Mouse (Mus musculus) layer of hippocampus, postnatal 14 days (tissue): ENCODE results near the gene Il1r1. TPM values are rescaled to one million over a fixed set of nuclear protein-coding genes. Genes with fewer than 3 reads are reported as not detected.

Experiments
- DNase-seq, 2 experiments: peaks; one replicate each; pipeline ENCODE4 v3.0.0; 2021 to 2022; ENCODE audit warnings: low spot score in 2 of 2, mixed read lengths in 1 of 2
- long read RNA-seq, 2 experiments: library from polyadenylated mRNA; stranded (forward); transcript quantifications; one replicate each; pipeline ENCODE4 v2.0.0; 2021
- total RNA-seq, 2 experiments: library from RNA; stranded (reverse); gene quantifications; 2 replicates each; pipeline ENCODE4 v1.2.3; 2021

Gene Il1r1
- 1 to 10 TPM; 5.3 to 5.8 TPM for total RNA-seq
- long read RNA-seq, experiment 1 = 0 reads
- long read RNA-seq, experiment 2, partial matches to known transcripts = 0 of 3 reads
- long read RNA-seq, experiment 2, other reads (novel, unspliced or antisense) = 3 of 3 reads

DNA sequence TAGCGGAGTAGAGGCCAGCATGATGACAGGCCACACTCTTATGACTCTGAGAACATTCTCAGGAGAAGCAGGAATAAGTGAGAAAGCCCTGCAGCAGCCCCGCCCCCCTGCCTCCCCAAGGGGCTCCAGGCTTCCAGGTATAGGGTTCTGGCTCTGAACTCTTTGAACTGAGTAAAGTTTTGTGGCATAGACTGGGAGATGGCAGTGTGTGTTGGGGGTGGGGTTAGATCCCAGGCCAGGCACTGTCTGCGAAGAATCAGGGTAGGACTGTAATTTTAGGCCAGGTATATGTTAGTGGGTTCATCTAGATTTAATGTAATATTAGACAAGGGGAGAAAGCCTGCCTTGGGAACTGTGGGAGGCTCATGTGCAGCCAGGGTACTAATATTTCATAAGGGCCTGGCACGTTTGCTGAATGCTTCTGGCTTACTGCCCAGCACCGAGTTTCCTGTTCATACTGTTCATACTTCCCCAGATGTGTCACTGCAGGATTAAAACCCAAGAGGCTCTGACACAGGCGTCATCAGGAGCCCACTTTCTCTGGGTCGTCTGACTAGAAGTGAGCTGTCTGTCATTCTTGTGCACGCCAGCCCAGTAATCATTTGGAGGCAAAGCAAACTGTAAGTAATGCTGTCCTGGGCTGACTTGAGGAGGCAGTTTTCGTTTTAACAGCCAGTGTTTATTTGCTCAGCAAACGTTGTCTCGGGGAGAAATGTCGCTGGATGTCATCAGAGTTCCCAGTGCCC is at the start of gene Il1r1:
Gene Il1r1, plus strand, starts transcription at position 542 of the 746 bp plus-strand sequence.
- no peak for DNase-seq

DNA sequence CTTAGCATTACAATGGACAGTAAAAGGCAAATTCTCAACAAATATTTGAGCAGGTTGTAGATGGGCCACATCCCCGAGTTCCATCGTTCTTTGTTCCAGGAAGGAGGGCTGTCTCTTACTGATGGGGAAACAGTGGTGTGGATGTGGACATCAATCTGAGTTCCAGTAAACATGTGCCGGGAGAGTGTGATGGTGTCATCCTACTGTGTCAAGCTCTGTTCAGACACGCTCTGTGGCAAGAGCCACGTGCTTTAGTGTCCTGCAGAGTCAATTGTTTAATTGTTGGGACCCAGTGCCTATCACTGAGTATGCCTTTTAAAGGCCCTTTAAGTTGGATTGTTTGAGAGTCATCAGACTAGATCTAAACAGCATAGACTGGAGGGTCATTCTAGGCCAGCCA is 49.8 kb upstream of the Il1r1 start:
- DNase-seq = no peak

DNA sequence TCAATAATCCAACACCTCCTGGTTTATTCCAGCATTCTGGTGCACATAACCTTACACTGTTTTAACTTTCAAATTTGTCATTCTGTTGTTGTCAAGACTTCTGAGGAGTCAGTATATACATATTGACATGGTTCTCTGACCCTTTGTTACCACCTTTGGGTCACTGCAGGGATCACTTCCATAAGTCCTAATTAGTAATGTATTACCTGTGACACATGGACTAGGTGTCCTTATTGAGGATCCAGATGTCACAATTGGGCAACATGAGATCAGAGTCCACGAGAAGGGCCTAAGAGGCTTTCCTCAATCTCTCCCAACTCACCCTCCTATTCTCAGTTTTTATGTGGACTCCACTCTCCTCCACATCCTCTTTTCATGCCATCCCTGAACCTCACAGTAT is 49.1 kb upstream of the Il1r1 start:
- DNase-seq = no peak

DNA sequence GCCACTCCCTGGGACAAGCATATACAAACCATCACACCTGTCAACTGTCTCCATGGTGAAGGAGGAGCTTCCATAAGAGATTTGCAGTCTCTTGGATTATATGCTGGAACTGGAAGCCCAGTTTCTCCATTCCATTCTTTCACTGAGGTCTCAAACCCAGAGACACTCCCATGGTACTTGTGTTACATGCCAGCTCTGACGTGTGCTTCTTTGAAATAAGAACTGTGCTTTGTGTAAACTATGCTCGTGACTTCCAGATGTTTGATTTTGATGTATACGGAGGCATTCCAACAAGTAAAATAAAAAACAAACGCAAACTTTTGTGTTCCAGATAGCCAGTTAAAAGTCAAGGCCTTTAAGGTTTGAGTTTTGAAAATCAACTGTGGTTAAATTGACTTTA is 45.8 kb upstream of the Il1r1 start:
- no peak for DNase-seq

DNA sequence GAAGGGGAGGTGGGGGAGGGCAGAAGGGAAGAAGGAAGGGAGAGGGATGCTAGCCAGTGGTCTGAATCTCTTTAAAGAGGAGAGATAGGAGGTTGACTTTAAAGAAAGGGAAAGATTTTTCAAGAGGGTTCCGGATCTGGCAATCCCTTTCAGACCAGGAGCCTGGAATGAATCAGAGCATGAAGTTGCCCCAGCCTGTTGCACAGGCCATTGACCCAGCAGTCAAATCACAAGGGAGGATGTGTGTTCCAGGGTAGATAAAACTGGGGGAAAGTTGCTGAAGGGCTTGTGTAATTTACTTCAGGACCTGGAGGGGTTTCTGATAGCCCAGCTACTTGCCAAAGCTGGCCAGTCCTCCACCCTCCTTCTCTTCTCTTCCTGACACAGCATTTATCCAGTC is 45.4 kb upstream of the Il1r1 start:
- no peak for DNase-seq

DNA sequence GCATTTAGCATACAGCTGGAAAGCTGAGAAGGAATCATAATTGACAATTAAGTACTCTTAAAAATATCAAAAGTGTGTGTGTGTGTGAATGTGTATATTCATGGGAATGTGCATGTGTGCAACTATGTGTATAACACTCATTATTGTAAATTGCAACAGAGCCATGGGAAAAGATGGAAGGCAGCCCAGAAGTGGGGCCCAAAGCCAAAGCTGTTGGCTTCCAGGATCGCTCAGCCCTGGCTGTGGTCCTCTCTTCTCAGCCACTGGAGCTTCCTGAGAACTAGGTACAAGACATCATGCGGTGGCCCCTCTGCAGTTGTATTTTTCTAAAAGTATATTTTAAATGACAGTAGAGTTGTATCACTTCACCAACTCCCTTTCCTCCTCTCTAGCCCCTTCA is 44.0 kb upstream of the Il1r1 start:
- peak in 1 of 2 experiments; percentile 21 for DNase-seq

DNA sequence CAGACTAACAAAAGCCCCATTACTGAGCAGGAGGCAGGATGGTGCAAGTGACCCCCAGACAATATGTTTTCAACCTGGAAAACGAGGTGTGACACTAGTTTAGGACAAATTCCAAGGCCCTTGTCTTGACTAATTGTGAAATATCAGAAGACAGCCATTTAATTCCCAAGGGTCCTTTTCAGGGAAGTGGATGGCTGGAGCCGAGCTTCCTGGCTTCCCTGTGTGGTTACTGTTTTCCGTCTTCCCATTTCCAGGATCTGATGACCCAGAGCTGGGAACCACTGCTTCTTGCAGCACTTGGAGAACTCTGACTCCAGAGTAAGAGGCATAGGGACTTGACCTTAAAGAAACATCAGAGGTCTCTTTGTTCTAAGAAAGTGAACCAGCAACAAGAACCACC is 43.2 kb upstream of the Il1r1 start:
- no peak for DNase-seq

DNA sequence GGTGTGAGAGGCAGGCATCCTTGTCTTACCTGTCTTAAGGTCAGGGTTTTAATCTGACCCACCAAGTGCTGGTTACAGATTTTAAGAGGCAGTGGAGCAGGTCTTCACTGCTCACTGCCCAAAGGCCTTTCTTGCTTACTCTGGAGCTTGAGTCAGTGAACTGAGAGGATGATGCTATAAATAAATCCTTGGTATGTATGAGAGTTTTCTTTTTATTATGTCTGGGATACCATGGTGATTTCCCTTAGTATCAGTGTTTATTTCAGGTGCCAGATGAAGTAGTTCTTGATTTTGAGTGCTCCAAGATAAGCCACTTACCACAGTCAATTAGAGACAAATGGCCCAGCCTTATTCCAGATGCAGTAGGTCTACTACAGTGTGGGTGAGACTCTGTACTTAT is 41.5 kb upstream of the Il1r1 start:
- DNase-seq = no peak

DNA sequence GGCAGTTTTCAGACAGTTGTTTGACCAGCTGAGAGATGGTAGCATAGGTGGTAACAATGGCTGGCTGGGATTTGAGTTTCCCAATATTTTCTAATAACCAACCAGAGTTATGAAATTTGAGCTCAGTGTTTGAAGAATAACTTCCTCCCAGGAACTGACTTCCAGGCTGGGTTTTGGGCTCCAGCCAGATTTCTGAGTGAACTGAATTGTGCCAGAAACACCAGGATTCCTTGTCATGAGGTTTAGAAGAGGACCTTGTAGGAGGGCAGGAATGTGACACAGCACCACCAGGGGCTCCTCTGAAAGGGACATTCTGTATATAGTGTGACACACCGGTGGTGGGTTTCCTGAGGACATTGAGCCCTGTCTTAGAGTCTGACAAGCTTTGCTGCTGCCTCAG is 36.9 kb upstream of the Il1r1 start:
- DNase-seq = no peak

DNA sequence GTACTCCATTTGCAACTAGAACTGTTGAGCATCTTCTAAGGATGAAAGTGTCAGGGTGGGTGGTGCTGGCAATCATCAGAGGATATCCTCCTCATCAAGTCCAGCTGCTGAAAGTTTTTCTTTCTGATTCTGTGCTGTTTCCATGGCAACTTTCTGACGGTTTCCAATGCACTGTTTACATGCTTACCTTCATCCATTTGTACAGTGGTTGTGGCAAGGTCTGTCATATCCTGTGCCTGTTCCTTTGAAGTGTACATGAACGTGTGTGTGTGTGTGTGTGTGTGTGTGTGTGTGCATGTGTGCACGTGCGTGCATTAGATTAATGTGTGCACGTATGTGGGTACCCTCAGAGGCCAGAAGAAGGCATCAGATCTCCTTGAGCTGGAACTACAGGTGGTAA is 34.9 kb upstream of the Il1r1 start:
- no peak for DNase-seq

DNA sequence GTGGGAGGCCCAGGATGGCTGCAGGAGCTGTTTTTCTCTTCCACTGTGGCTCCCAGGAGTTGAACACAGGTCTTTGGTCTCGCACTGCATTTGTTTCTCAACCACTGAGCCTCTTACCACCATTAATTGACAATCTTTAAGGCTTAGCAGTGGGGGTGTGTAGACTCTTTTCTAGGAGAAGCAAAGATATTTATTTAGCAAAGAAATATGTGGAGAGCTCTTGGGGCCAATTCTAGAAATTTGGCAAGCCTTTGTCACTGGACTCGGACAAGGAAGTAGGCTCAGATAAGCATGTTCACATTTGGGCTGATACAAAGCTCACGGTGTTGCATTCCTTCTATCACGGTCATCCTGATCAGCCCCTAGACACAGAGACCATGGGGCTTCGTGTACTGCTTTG is 34.0 kb upstream of the Il1r1 start:
- DNase-seq = no peak

DNA sequence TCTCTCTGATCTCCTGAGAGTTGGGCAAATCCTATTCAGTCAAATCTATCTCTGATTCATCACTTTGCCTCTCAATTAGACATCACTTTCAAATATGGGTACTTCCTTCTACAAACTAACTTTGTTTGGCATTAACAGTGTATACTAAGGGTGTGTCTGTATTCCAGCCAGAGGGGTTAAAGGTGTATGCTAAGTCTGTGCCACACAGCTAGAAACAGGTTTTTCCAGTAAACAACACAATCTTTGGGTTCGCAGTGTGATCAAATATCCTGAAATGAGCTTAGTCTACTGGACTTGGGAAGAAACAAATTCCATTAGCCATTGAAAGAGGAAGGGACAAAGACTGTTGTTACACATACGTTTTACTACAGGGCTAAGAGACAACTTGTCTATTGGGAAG is 30.6 kb upstream of the Il1r1 start:
- no peak for DNase-seq

DNA sequence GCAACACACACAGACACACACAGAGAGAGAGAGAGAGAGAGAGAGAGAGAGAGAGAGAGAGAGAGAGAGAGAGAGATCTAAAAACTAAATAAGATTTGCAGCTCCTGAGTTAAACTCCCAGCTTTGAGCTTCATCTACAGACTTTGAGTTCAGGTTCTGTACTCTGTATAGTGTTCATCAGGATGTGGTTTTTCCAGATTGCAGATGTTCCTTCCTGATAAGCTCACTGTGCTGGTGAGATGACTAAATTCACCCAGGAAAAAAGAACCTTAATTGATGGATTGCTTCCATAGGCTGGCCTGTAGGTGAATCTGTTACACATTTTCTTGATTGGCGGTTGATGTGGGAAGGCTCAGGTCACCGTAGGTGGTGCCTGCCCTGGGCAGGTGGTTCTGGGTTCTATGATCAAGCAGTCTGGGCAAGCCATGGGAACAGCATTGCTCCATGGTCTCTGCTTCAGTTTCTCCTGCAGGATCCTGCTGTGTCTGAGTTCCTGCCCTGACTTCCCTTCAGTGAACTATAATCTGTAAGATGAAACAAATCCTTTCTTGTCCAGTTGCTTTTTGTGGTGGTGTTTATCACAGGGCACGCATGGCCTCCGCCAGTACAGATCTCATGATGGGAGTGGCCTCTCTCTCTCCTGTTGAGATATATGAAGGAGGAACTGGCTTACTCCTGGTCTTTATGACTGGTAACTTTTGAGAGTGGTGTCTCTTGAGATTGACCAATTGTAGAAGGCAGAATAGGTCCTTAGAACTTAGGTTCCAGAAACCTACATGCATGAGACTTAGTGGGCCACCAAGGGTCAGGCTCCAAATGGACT is 11.3 kb upstream of the Il1r1 start:
- no peak for DNase-seq

DNA sequence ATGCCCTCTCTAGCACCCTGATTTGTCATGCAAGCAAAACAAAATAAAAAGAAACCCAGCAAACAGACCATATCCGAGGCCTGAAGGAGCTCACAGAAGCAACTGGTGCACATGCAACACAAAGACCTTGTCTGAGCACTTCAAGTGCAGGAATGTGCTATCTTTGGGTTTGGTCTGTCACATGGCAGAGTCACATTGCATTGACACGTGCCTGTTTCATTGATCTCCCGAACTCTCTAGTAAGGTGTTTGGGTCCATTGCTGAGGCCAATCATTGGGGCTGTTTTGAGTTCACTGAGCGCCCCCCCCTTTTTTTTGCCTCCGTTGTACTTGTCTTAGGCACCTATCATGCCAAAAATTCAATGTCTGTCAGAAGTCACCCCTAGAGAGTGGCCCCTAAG is 7.4 kb upstream of the Il1r1 start:
- DNase-seq = no peak

DNA sequence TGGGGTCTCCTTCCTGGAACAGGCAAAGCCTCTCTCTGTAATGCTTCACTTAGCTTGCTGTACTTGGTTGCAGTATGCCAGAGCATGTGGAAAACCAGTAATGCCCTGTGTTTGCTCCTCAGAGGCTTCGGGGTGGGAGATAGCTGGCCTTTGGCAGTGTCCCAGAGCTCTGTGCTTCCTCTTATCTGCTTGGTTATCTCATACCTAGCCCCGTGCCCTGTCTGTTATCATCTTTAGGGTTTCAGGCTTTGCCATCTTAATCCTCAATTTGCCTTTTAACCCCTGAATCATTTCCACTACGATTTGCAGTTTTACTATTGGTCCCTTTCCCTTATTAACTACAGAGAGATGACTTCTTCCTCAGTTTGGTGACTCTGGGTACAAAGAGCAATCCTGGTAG is 6.3 kb upstream of the Il1r1 start:
- DNase-seq = no peak

DNA sequence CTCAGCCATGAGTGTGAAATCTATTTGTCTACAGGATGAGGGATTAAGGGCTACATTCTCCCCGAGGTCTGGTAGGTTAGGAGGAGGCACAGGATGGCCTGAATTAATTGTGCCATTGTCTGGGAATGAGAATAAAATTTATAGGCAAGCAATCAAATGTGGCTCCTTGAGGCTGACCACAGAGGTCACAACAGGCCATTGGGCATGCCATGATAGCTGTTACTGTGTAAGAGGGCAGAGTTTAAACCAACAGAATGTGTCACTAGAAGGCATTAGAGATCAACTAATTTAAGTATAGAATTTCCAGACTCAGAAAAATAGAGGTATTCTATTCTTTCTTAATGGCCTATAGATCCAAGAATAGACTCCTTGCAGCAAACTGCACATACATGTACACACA is 4.3 kb upstream of the Il1r1 start:
- DNase-seq = no peak

DNA sequence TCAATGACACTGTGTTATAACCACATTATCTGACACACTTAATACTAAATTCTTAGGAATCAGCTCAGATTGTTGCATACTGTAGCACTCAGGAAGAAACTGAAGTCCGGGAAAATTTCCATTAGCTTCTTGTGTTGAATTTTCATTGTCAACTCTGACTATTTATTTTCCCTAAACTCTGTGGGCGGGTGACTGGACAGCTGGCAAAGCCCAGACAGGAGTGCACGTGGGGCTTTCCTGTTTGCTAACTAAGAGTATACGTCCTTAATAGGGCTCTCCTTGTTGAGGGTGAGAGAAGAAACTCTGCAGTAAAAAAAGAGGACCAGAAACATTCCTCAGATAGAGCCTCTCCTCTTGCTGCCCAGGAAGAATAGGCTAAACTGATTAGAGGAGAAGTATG is 3.0 kb upstream of the Il1r1 start:
- DNase-seq = no peak

DNA sequence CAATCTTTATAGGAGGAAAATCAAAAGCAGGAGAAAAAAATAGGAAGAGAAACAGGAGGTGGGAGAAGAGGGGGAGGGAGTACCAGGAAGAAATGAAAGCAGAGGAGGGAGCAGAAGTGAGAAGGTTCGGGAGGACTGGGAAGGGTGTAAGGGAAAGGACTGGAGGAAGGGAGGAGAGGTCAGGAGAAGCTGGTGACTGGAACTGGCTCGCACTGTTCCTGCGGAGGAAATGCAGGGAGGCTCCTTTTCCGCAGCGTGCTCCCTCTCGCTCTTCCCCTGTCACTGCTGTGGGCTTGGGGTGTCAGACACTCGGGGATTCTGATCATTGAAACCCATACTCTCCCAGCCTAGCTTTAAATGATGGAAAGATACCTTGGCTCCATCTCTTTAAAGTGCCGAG is 2.2 kb upstream of the Il1r1 start:
- DNase-seq = no peak

DNA sequence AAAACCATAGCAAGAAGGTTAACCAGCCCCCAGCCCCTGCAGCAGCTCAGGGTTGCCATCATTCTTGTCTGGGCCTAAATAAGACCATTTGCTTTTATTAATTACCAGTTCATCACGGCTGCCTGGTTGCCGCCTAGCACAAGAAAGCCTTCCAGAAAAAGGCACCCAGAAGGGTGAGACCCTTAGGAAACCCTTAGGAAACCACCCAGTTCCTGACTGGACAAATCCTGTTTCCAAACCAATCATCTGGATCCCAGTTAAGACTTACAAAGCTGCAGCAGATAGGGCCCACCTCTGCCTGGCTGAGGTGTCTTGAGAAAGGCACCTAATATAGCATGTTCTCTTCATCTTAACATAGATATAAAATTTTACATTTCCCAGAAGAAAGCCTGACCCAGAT is 1.3 kb upstream of the Il1r1 start:
- no peak for DNase-seq

DNA sequence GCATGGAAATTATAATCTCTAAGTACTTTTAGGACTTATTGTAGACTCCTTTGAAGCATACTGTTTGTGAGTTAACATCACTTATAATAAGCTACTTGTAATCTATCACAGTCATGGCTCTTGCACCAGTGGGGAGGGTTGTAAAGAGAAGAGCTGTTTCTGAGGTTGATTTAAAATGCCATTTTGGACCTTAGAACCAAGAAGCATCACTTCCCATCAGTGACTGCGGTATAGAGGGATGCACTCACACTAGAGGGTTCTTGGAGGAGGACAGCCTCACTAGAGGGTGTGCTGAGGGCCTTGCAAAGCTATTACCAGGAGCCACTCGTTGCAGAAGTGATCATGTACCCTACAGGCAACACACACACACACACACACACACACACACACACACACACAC is 700 bp downstream of the Il1r1 start:
- no peak for DNase-seq

DNA sequence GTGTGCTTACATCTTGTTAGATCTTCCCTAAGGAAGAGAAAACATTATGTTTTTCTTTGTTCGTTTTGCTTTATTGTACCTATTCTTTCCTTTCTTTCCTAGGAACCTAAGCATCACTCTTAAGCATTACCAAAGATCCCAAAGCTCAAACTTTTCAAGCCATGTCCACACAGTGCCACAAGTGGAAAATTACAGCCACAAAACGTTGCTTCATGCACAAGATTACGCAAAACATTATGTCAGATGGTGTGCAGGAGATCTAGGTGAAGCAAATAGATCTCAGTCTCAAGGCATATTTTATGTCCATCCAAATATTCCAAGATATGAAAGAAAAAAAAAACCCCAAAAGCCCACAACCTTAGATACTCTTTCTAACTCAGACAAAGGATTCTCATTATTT is 4.2 kb downstream of the Il1r1 start:
- DNase-seq = no peak

DNA sequence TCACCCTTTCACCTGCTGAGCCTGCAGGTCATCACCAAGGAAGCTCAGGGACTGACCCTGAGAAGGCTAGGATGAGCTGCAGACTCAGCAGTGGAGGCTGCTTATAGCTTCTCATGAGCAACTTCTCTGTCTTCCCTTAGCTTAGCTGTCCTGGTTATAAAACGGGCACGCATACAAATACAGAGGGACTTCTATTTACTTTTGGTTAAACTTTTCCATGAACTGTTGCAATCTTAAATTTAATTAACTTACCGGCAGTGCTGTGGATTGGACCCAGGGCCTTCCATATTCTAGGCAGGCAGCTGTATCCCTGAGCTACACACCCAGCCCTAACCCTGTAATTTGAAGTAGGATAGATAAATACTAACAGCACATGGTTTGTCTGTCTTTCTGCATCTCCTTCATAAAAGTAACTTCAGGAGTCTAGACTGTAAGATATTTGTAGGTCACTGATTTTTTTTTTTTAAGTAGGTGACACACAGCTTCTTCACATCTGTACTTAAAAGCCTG is 4.9 kb downstream of the Il1r1 start:
- no peak for DNase-seq
